Mouse (Mus musculus) testis, adult 2 months (tissue): ENCODE measurements around the gene Plcb1.

Experiments used
- CTCF ChIP-seq: fragments of 200-500 bp; IDR thresholded peaks from 2 replicates; pipeline ENCODE4 v1.5.1; 2012; ENCODE audit warnings: low read depth, mild to moderate bottlenecking, inconsistent platforms, low read length, moderate library complexity; ENCODE audit not compliant: control insufficient read depth, insufficient read depth, insufficient replicate concordance
- POLR2A ChIP-seq: fragments of 200-500 bp; IDR thresholded peaks from 2 replicates; pipeline ENCODE4 v1.6.1; 2012; ENCODE audit warnings: low read depth, mild to moderate bottlenecking, inconsistent platforms, low read length, moderate library complexity; ENCODE audit not compliant: control insufficient read depth

DNA sequence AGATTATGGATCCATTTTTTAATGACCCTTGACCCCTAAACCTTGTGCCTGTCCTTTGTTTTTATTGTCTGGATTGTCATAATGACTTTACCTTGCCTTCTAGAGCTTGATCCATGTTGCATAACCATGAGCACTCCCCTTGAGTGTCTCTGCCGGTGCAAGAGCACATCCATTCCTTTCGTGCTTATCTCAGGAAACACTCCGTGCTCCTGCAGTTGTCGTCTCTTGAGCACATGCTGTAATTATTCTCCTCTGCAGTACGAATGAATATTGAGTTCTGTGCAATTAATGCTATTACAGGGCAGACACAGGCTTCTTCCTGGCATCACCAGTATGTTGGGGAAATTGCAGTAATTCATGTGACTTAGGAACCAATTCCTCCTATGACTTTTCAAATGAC is 166.2 kb downstream of the Plcb1 start:
- TF ChIP-seq CTCF (no peak), POLR2A (no peak)
